Mouse (Mus musculus) left cerebral cortex, adult 9 months (tissue): ENCODE results near the gene Pigu.

Experiments used
- DNase-seq, 2 experiments: peaks; one replicate each; pipeline ENCODE4 v3.0.0; 2022; ENCODE audit warnings: low spot score in 2 of 2

Pigu gene

DNA sequence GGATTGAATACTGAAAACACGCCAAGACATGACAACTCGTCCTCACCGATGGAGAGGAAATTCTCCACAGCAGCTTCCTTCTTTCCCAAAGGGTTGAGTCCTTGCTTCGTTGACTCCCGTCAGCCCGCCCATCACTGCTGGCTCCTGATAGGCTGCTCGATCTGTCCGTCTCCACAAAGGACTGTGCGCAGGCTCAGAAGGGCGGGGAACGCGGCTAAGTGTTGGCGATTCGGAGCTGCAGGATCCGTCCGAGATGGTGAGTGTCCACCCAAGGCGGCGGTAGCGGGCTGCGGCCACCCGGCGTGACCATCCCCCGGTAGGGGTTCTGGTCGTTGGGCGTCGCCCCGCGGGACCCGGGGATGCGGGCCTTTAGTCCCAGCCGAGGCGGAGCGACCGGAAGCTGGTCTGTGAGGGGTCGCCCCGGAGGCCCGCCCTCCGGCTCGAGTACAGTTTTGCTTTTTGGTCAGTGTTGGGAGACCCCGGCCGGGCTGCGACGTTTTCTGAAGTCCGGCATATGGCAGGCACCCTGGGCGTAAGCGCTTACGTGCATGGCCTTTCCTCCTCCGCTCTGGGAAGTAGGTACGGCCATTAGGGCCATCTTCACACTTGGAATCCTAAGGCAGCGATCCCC, 120.8 kb downstream of the Pigu start, which contains the start of gene Dynlrb1:
Dynlrb1 (plus strand) TSS at position 172 of the 631 bp plus-strand sequence.
- DNase-seq, result peak; percentile 90 to 99

DNA sequence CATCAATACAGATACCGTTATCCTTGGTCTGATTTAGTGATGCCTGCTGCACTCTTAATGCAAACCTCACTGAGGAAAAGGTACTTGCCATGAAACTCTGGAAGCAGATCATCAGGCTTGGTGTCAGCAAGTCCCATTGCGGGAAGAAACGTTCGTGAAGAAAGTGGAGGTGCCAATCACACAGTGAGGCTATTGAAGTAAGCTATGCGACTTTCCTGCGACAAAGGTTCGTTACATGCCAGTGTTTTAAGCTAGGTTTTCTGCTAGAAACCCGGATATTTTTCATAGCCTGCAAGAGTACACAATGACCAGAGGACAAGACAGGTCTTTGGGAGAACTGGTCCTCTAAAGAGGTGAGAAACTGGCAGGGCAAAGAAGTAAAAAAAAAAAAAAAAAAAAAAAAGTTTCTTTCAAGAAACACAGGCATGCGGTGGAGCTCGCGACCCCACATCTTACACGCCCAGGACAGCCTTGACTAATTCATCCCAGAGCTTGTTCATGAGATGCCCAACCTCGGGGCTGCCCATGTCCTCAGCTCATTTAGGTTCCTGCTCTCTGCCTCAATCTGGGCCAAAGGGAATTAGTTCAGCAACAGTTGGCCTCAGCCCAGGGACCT, 121.4 kb downstream of the Pigu start:
- DNase-seq, result no peak
